Mouse (Mus musculus) heart, adult 2 months (tissue): ENCODE data around the gene Gtf3c5. TPM values are rescaled to one million over a fixed set of nuclear protein-coding genes. Genes with fewer than 3 reads are reported as not detected.

Source experiments
- DNase-seq, 2 experiments: peaks; one replicate each; pipeline ENCODE4 v3.0.0; 2021
- H3K27ac ChIP-seq: fragments of 200-600 bp; 2 replicates; pipeline ENCODE4 v1.8.1; 2022
- H3K27me3 ChIP-seq: fragments of 200-500 bp; 2 replicates; pipeline ENCODE4 v1.6.1; 2012; ENCODE audit warnings: mild to moderate bottlenecking, low read length, inconsistent platforms, mixed read lengths; ENCODE audit not compliant: control insufficient read depth, insufficient read depth
- H3K36me3 ChIP-seq: fragments of 200-500 bp; 2 replicates; pipeline ENCODE4 v1.6.1; 2012; ENCODE audit warnings: low read length, inconsistent platforms; ENCODE audit not compliant: control insufficient read depth, insufficient read depth
- H3K4me1 ChIP-seq: fragments of 200-500 bp; 2 replicates; pipeline ENCODE4 v1.6.1; 2011; ENCODE audit warnings: low read length; ENCODE audit not compliant: control insufficient read depth, insufficient read depth
- H3K4me3 ChIP-seq: fragments of 200-600 bp; 2 replicates; pipeline ENCODE4 v1.8.1; 2022
- H3K79me2 ChIP-seq: fragments of 200-500 bp; replicated peaks from 2 replicates; pipeline ENCODE4 v1.6.1; 2012; ENCODE audit warnings: mild to moderate bottlenecking, inconsistent platforms, low read length, moderate library complexity, mixed read lengths; ENCODE audit not compliant: control insufficient read depth, insufficient read depth
- H3K9ac ChIP-seq: fragments of 200-500 bp; 2 replicates; pipeline ENCODE4 v1.6.1; 2012; ENCODE audit warnings: low read depth, mild to moderate bottlenecking, control low read depth, inconsistent platforms, low read length, mixed read lengths
- CTCF ChIP-seq: fragments of 200-600 bp; IDR thresholded peaks from 2 replicates; pipeline ENCODE4 v1.8.1; 2022; ENCODE audit warnings: antibody characterized with exemption, mild to moderate bottlenecking, moderate library complexity
- EP300 ChIP-seq: fragments of 200-500 bp; IDR thresholded peaks from 2 replicates; pipeline ENCODE4 v1.6.1; 2011; ENCODE audit warnings: low read depth, low read length, control low read depth; ENCODE audit not compliant: insufficient read depth
- POLR2A ChIP-seq: fragments of 200-500 bp; IDR thresholded peaks from 2 replicates; pipeline ENCODE4 v1.6.1; 2011; ENCODE audit warnings: mild to moderate bottlenecking, low read depth, low read length, control low read depth; ENCODE audit not compliant: insufficient read depth
- WGBS: fragments of 180-500 bp; shearing (Covaris S2); methylation state at CpG from one replicate; pipeline ENCODE4 v1.1.7; 2018; 5-methylcytosine and 5-hydroxymethylcytosine counted together
- intact Hi-C: fragments of 180-260 bp; cut with DNase I; formaldehyde crosslinking; loops from one replicate; pipeline ENCODE4 v1.15.1; 2025
- polyA plus RNA-seq: library from polyadenylated mRNA; depleted of rRNA; stranded (reverse); fragments of >200 nt; gene quantifications from 2 replicates; pipeline ENCODE4 v1.2.3, GENCODE M21; 2012
- total RNA-seq, 2 experiments: library from RNA; stranded (reverse); gene quantifications; 2 replicates each; pipeline ENCODE4 v1.2.3; 2021

Gtf3c5 gene
- total and polyA plus RNA-seq, 3 experiments: 11.0 to 14.3 (median 12.2) TPM

DNA sequence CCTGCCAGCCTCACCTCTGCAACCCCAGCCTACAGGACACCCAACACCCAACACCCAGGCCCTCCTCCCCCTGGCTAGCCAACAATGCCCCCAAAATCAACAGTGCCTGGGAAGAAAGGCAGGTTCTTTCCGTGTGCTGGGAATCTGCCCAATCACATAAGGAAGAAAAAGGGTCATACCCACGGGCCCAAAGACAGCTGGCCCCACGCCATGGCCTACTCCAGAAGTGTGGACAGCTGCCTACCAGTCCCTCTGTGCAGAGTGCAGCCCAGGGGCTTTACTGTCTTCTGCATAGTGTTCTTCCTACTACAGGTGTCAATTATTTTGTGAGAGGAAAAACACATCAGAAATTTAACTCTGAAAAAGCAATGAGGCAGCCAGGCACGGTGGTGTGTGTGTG, 8.2 kb downstream of the Gtf3c5 start:
- Histone ChIP-seq H3K9ac (no peak overlapping the region), H3K27me3 (no peaks in the 10 kb centered on the region), H3K79me2 (no peaks in the 10 kb centered on the region), H3K4me3 (no peak overlapping the region), H3K27ac (no peak overlapping the region), H3K4me1 (no peaks in the 10 kb centered on the region), H3K36me3 (no peaks in the 10 kb centered on the region)
- DNase-seq: no peak
- WGBS: 61% methylated on average over 4 of the region's 4 CpGs
- TF ChIP-seq POLR2A (no peak), CTCF (no peak), EP300 (no peak)
- intact Hi-C loops: no loop called here

DNA sequence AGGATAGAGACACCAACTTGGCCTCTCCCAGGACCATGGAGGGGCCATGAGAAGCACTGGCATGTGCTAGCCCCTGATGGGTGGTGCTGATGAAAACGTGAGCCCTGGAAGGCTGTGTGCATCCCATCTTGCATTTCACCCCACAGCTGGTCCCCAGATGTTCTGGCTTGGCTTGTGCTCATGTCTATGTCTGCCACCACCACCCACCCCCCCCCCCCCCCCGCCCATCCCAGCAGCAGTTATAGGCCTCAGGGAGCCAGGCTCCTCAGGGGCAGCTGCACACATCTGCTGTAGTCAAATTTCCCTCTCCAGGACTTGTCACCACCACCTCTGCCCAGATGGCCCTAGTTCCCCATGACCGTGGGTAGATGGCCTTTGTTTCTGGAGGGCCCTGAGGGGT, 13.6 kb downstream of the Gtf3c5 start:
- 77% methylated on average over 3 of the region's 3 CpGs for WGBS
- H3K27ac ChIP-seq: no peak overlapping the region
- H3K27me3 ChIP-seq: no peaks in the 10 kb centered on the region
- TF ChIP-seq EP300 (no peak), CTCF (no peak), POLR2A (no peak)
- no peaks in the 10 kb centered on the region for H3K79me2 ChIP-seq
- no peak for DNase-seq
- no peak overlapping the region for H3K4me3 ChIP-seq
- intact Hi-C loops: no loop called here
- peaks cover 9% of the 10 kb centered on the region for H3K4me1 ChIP-seq
- no peak overlapping the region for H3K9ac ChIP-seq
- no peaks in the 10 kb centered on the region for H3K36me3 ChIP-seq

DNA sequence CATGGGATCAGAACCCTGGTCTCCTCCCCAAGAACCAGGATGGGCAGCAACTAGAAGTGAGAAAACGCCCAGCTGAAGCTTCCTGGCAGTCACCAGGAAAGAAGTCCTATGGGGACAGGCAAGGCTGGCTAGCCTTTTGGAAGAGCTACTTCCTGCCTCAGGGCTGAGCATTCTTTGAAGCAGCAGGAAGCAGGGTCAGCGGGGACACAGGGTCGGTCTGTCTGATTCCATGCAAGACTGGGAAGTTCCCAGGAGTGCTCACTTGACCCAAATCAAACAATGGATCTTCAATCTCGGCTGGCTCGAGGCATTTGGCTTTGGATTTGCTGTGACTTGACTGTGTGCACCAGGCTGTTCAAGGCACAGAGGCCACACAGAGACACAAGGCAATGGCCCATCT, 17.0 kb downstream of the Gtf3c5 start:
- Histone ChIP-seq H3K27ac (peak overlapping the region; percentile 24; the same call in 1 of the 2 replicates), H3K9ac (no peak overlapping the region), H3K36me3 (no peaks in the 10 kb centered on the region), H3K79me2 (no peaks in the 10 kb centered on the region), H3K4me3 (no peak overlapping the region), H3K4me1 (peaks cover 9% of the 10 kb centered on the region), H3K27me3 (no peaks in the 10 kb centered on the region)
- TF ChIP-seq CTCF: no peak
- no peak for TF ChIP-seq POLR2A
- 0 out of 2 replicates have a peak, but pooled peaks have one; percentile 48 for TF ChIP-seq EP300
- peak in 1 of 2 experiments; percentile 35 for DNase-seq
- intact Hi-C loops: no loop called here
- WGBS: 45% methylated on average over 5 of the region's 5 CpGs

DNA sequence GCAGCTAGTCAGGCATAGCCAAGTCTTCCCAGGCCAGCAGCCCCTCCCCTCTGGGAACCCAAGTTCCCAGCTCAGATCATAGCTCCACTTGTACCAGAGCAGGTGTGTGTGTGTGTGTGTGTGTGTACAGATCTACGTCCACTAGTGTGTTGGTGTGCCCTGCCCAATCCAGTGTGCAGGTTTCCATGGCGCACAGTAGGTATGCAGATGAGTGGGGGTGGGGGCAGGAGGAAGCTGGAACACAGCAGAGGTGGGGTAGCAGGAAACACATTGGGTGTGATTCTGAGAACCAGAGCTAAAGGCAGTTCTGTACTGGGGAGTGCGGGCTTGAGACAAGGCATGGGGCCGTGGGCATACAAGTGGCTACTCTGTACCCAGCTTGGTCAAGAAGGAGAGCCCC, 19.2 kb downstream of the Gtf3c5 start:
- H3K27ac ChIP-seq: no peak overlapping the region
- no peaks in the 10 kb centered on the region for H3K36me3 ChIP-seq
- DNase-seq: no peak
- no peak overlapping the region for H3K4me3 ChIP-seq
- peaks cover 9% of the 10 kb centered on the region for H3K4me1 ChIP-seq
- H3K9ac ChIP-seq: no peak overlapping the region
- no peaks in the 10 kb centered on the region for H3K79me2 ChIP-seq
- TF ChIP-seq EP300 (no peak), POLR2A (no peak), CTCF (no peak)
- intact Hi-C loops: no loop called here
- WGBS: 96% methylated on average over 4 of the region's 4 CpGs
- no peaks in the 10 kb centered on the region for H3K27me3 ChIP-seq

DNA sequence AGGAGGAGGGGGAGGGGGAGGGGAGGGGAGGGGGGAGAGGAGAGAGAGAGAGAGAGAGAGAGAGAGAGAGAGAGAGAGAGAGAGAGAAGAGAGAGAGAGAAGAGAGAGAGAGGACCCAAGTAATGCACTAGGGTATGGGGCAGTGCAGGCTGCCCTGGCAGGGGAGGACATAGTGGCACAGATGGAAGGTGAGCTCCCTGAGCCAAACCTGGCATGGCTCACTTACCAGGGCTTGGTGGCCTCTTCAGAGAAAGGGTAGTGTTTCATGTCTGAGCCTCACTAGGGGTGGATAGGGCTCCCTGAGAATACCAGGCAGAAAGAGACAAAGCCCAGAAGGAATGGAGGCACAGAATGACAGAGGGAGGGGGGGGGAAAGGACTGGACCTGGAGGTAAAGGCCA, 19.7 kb downstream of the Gtf3c5 start:
- H3K36me3 ChIP-seq: no peaks in the 10 kb centered on the region
- H3K27ac ChIP-seq: no peak overlapping the region
- DNase-seq: no peak
- H3K4me1 ChIP-seq: peaks cover 9% of the 10 kb centered on the region
- no peaks in the 10 kb centered on the region for H3K79me2 ChIP-seq
- TF ChIP-seq CTCF: no peak
- TF ChIP-seq EP300: no peak
- no peak for TF ChIP-seq POLR2A
- H3K27me3 ChIP-seq: no peaks in the 10 kb centered on the region
- no peak overlapping the region for H3K9ac ChIP-seq
- no peak overlapping the region for H3K4me3 ChIP-seq
- intact Hi-C loops: no loop called here

DNA sequence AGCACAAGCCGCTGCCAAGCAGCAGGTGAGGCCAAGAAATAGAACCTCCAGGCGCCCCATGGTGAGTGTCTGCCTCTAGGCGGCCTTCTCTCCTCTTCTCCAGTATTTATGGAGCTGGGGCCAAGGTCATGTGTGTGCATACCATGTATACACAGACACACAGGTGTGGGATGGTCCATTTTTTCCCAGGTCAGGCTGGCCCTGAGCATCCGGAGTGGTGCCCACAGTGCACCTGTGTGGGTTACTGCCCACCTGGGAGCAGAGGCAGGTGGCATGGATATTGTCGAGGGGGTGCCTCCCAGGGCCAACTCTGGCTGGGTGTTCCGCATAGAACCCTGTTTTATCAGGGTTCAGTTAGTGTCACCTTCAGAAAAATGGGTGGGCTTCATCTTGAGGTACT, 20.2 kb downstream of the Gtf3c5 start, which contains the start of gene Cel:
Gene Cel (minus strand): TSS at position 101 of the 400 bp plus-strand sequence.
- H3K4me1 ChIP-seq: peaks cover 7% of the 10 kb centered on the region
- no peak within 1 kb of the TSS for H3K4me3 ChIP-seq
- no peak for DNase-seq
- no peak within 1 kb of the TSS for H3K9ac ChIP-seq
- intact Hi-C loops: no loop called here
- 69% methylated on average over 6 of the region's 6 CpGs for WGBS
- H3K36me3 ChIP-seq: no peaks in the 10 kb centered on the region
- no peaks in the 10 kb centered on the region for H3K79me2 ChIP-seq
- no peak within 1 kb of the TSS for H3K27ac ChIP-seq
- no peaks in the 10 kb centered on the region for H3K27me3 ChIP-seq
- TF ChIP-seq EP300 (no peak), POLR2A (no peak), CTCF (no peak)
